Mouse (Mus musculus): ENCODE measurements at regions not wholly inside any gene's neighbourhood (a gene's known extent, or its start where the extent isn't known, plus 50 kb on each side); places are given as distances from the start of the nearest gene placed in this dataset.

DNA sequence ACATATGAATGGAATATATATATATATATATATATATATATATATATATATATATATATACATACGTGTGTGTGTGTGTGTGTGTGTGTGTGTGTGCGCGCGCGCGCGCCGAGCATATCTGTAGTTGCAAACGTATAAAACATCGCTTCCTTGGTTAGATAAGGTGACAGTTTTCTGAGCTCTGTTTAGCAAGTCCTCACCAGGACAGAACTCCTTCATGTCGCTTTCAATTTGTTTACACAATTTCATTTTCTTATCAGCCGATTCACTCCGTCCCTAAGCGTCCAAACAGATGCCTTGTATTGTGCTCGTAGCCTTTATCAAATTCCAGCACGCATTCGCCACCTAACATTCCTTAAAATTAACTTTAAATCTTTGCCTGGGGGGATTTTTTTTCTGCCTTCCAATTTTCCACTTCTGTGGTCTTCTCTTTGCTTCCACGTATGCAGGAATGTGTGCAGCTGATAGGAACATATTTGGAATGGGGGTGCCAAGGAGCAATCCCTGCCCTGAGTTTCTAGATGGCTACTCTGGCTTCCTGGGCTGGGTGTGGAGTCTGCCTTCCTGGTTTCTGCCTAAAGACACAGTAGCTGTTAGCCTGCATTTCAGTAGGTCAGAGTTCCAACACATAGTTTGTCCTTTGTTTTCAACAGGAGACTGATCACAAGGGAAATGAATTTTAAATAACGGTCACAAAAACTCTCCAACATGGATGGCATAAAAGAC lies 575.7 kb downstream of the Robo2 start:
- no peak for DNase-seq (ENCODE audit: low read depth, low spot score)

DNA sequence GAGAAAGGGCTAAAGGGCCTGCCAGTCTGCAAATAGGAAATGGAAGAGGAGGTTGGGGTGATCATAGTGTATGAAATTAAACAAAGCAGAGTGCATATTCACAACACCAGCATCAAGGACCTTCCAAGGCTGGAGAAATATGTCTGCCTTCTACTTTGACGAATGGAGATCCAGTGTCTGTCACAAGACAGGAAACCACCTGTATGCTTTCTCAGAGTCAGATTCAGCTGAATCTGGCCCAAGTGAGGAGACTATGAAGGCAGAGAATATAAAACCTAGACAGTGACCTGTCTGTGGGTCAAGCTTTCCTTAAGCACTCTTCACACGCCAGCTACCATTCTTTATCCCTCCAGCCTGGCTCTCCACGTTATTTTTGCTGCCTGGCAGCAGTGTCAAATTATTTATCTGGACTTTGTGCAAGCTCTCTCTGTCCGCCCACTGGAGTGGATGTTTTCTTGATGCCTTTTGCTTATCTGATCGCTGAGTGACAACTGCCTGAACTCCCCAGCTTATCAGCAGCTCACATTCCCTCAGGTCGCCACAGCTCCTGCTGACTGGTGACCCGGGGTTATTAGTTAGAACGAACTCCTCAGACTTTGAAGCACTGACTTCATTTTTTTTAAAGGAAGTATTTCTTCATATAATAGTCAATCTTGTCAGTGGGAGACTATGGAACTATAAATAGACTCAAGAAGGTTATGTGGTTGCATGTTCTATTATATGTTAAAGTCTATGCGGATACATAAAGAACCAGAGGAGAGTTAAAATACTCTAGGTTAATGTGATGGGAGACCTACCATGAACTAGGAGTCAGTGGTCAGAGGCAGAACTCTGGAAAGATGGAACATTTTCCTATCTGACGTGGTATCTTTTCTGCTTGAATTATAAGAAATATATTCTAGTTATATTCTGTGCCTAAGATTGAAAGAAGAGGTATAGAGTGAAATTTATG lies 590.0 kb downstream of the Robo2 start:
- no peak for DNase-seq (ENCODE audit: low read depth, low spot score)

GRCm38 (mm10) chr16:73804572-73804971 lies 607.1 kb downstream of the Robo2 start:
- DNase-seq (ENCODE audit: low read depth, low spot score), result no peak

GRCm38 (mm10) chr16:73796528-73797171 lies 615.0 kb downstream of the Robo2 start:
- no peak for DNase-seq (ENCODE audit: low read depth, low spot score)

DNA sequence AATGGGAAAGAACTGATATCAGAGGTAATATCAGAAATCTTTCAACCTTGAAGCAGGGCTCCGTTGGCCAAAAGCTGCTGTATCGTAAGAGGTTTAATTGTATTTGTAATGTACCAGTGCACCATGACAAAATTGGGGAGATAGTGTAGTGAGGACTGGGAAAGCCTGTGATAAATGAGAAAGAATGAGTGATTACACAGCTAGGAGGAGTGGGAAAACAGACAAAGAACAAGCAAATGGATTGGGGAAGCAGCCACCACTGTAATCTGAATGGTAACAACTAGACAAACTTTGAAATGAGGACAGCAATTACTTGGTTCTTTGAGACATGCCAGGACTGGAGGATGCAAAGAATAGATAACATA lies 626.6 kb downstream of the Robo2 start:
- no peak for DNase-seq (ENCODE audit: low read depth, low spot score)

- no peak for DNase-seq (ENCODE audit: low read depth, low spot score)
These were observed 627.1 kb downstream of the Robo2 start for GRCm38 (mm10) chr16:73784296-73785073.

- no peak for DNase-seq (ENCODE audit: low read depth, low spot score)
These were observed 639.2 kb downstream of the Robo2 start for GRCm38 (mm10) chr16:73772454-73772853.

- DNase-seq (ENCODE audit: low read depth, low spot score), result no peak
These were observed 641.2 kb downstream of the Robo2 start for GRCm38 (mm10) chr16:73770440-73770856.

- no peak for DNase-seq (ENCODE audit: low read depth, low spot score)
These were observed 641.9 kb downstream of the Robo2 start for GRCm38 (mm10) chr16:73769729-73770128.

- DNase-seq (ENCODE audit: low read depth, low spot score), result no peak
These were observed 642.9 kb downstream of the Robo2 start for GRCm38 (mm10) chr16:73768706-73769105.

DNA sequence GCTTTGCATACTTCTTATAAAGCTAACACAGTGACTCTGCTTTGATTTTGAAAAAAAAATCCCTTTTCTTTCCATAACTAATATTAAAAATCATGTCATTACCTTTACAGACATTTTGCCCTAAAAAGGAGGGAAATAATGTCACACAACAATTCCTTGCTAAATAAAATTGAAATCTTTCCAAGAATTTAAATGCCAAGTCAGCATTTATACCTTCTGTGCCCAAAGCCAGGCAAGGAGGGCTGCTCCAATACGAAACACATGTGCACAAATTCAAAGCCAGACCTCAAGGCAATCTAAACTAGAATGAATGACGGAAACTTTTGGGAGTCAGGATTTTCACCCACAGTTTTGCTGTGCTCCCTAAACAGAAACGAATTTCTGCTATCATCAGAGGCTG lies 646.4 kb downstream of the Robo2 start:
- no peak for DNase-seq (ENCODE audit: low read depth, low spot score)

- no peak for DNase-seq (ENCODE audit: low read depth, low spot score)
These were observed 650.7 kb downstream of the Robo2 start for GRCm38 (mm10) chr16:73760921-73761320.

- DNase-seq (ENCODE audit: low read depth, low spot score), result no peak
These were observed 652.8 kb downstream of the Robo2 start for GRCm38 (mm10) chr16:73758872-73759271.

GRCm38 (mm10) chr16:73754302-73754701 lies 657.3 kb downstream of the Robo2 start:
- peak; percentile 39 for DNase-seq (ENCODE audit: low read depth, low spot score)

DNA sequence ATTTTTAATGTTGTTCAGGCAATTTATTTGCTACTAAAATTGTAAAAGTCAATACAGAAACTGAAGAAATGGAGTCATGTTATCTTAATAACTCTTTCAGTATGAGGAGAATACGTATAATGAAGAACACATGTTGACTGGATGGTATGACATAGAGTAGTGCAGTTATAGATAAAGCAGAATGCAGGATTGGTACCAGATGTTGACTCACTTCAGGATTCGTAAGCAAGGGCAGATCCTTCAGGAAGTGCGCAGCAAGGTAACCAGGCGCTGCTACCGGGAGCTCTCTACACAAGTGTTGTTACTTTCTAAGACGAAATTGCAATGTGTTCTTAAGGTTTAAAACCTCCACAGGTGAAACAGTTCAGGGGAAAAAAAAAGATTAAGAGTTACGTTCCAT lies 683.3 kb downstream of the Robo2 start:
- peak; percentile 7 for DNase-seq (ENCODE audit: low read depth, low spot score)

DNA sequence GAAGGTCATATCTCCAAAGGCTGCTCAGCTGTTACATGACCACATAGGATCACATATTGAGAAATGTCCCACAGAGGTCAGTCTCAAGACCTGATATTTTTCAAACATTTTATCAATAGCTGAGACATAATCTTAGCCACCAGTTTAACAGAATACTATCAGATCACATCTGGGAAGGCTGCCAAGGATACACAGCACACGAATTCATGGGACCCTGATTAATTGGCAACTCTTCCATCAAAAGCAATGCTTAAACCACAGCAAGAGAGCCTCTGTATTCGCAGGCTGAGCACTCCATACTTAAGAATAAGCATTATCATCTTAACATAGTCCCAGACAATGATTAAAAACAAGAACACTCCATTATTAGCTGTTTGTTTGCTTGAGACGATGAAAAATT lies 691.9 kb downstream of the Robo2 start:
- no peak for DNase-seq (ENCODE audit: low read depth, low spot score)

- DNase-seq (ENCODE audit: low read depth, low spot score), result no peak
These were observed 695.3 kb downstream of the Robo2 start for GRCm38 (mm10) chr16:73716301-73716700.

DNA sequence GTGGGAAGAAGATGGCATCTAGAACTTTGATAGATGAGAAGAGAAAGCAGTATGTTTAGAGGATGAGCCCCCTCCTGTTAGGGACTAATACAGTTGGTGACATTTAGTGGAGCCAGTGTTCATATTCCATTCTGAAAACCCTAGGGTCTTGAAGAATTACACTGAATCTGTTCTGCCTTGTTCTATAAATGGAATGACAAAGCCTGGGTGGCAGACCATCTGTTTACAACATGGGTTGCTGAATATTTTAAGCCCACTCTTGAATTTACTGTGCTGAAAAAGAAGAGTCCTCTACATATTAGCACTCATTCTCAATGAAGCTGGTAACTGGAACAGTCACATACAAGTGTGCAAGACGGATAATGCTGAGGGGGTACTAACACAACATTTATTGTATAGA lies 704.6 kb downstream of the Robo2 start:
- no peak for DNase-seq (ENCODE audit: low read depth, low spot score)

DNA sequence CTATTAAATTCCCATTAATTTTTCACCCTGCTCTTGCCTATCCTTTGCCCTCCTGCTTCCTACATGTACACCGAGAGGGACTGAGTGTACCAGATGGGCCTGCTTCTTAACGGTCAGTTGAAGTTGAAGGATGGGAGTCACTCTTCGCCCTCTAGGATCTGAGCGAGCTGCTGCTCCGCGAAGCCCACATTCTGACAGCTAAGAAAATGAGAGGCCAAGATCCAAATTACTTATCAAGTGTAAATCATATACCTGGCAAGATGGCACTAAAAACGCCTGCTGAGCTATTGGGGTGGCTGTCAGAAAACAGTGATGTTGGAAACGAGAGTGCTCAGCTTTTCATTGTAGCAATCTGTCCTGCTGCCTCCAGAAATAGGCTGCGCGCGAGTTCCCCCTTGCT lies 722.4 kb downstream of the Robo2 start:
- no peak for DNase-seq (ENCODE audit: low read depth, low spot score)

- no peak for DNase-seq (ENCODE audit: low read depth, low spot score)
These were observed 731.8 kb downstream of the Robo2 start for GRCm38 (mm10) chr16:73679804-73680203.

- no peak for DNase-seq (ENCODE audit: low read depth, low spot score)
These were observed 741.1 kb downstream of the Robo2 start for GRCm38 (mm10) chr16:73670516-73670915.

All from embryo, embryonic 11.5 days (tissue).